Mouse (Mus musculus): ENCODE results near the gene Itga2.

GRCm38 (mm10) chr13:114809624-114810210 lies 122.2 kb downstream of the Itga2 start:
- no peak for TF ChIP-seq CTCF (IDR thresholded peaks at IDR 0.05; ENCODE audit: low read depth, low read length)
- TF ChIP-seq POLR2A (IDR thresholded peaks at IDR 0.05; ENCODE audit: borderline replicate concordance, low read depth, low read length): no peak

Data from bone marrow macrophage, adult 2 months (primary cell).